Mouse (Mus musculus): ENCODE measurements around the gene Kctd21.

The Kctd21 gene

GRCm38 (mm10) chr7:97324342-97324741 lies 7.8 kb upstream of the Kctd21 start:
- DNase-seq: no peak

DNA sequence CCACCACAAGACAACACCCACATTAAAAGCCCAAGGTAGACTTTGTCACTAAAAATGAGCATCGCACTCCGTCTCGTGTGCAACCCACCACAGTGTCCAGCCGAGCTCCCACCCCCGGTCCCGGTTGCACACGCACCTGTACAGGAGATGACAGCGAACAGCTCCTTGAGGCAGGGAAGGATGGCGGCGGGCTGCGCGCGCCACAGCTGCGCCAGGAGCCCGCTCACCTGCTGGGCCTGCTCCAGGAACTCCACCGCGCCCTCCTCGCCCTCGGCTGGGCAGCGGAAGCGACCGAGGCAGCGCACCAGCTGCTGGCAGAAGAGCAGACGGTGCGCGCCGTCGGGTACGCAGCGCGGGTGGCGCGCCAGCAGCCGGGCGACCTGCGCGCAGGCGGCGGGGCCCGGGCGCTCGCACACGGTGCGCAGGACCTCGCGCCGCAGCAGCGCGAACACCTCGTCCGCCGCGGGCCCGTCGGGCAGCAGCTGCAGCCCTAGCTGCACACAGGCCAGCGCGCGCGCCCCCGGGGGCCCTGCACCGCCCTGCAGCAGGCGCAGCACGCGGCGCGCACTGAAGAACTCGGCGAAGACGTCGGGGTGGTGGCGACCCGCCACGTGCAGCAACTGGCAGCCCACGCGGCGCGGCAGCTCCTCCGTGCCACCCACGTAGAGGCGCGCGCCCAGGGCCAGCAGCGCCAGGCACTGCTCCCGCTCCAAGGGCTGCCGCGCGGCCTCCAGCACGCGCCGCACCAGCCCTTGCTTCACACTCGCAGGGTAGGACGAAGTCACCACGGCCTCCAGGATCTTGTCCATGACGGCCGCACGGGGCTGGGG lies 6.8 kb upstream of the Kctd21 start:
- peak; percentile 67 for DNase-seq

DNA sequence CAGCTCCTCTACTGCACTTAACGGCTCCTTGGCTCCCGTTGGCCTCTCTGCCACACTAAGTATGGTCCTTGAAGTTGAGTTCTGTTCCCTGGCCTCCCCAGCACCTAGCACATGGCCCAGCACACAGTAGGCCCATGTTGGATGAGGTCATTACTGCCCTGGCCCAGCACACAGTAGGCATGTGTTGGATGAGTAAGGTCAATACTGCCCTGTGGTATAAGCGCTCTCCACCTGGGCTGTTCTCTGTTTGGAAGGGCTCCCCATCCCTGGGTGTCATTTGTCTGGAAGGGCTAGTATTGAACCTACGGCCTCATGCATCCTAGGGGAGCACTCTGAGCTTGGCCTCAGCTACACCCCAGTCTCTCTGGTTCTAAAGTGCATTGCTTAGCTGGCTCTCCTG lies 4.8 kb upstream of the Kctd21 start:
- no peak for DNase-seq

DNA sequence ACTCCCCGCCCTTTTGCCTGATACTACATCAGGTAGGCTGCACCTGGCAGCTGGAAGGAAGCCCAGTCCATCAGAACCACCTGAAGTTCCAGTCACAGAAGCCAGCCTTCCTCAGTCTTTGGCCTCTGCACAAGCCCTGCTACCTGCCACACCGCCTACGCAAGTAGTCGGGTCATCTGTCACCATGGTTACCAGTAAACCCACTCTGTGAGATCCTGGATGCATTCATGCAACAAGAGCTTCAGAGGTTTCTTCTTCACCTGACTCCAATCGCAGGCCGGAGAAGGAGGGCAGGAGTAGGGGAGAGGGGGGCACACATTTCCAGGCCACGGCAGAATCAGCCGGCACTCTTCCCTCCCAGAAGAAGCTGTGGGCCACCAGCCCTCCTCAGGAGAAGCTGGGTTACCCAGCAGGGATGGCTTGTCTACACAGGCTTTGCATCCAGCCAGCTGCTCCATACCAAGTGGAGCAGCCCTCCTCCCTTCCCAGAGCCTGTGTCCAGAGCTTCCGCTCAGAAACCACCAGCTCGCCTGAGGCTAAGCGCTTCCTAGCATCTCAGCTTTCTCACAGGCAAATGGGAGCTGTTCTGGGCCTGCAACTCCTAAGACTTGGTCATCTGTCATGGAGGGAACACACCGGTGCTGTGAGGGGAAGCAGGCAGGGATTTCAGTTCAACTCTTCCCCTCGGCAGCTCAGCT lies 3.1 kb upstream of the Kctd21 start:
- DNase-seq: peak; percentile 25

GRCm38 (mm10) chr7:97329676-97330075 lies 2.5 kb upstream of the Kctd21 start:
- no peak for DNase-seq

DNA sequence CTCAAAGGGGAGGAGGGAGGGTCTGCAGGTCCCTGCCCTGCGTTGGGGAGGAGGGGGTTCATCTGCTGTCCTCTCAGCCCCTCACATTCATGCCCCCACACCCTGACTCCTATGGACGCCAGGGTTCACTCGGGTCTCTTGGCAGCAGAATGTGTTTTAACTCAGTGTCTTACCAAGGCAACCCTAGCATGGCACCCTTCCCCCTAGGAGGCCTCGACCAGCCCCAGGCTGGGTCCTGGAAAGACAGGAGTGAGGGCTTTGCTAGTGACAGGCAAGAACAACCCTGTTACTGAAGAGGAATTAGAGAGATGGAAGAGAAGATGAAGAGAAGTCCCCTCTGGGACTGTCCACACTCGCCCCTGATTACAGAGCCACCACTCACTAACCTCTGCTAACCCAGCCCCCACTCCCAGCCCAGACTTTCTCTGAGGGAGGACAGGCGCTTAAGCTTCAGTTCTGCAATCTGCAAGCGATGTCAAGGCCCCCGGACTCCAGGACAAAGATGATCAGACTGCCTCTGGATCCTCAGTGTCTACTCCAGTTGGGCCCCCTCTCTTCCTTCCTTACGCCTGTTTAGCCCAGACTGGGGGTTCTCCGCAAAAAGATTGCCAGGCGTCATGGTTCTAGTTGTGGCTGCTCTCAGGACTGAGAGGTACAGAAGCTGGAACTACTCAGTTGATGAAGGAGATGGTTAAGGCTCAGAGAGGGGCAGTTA lies 1.0 kb upstream of the Kctd21 start:
- DNase-seq: no peak

- no peak for DNase-seq
These were observed 527 bp downstream of the Kctd21 start for GRCm38 (mm10) chr7:97332667-97333041.

GRCm38 (mm10) chr7:97333113-97333898 lies 1.2 kb downstream of the Kctd21 start:
- no peak for DNase-seq

GRCm38 (mm10) chr7:97334406-97334805 lies 2.3 kb downstream of the Kctd21 start:
- no peak for DNase-seq

GRCm38 (mm10) chr7:97336678-97337077 lies 4.6 kb downstream of the Kctd21 start:
- DNase-seq: no peak

GRCm38 (mm10) chr7:97338593-97338992 lies 6.5 kb downstream of the Kctd21 start:
- no peak for DNase-seq

- no peak for DNase-seq
These were observed 7.5 kb downstream of the Kctd21 start for GRCm38 (mm10) chr7:97339623-97340022.

DNA sequence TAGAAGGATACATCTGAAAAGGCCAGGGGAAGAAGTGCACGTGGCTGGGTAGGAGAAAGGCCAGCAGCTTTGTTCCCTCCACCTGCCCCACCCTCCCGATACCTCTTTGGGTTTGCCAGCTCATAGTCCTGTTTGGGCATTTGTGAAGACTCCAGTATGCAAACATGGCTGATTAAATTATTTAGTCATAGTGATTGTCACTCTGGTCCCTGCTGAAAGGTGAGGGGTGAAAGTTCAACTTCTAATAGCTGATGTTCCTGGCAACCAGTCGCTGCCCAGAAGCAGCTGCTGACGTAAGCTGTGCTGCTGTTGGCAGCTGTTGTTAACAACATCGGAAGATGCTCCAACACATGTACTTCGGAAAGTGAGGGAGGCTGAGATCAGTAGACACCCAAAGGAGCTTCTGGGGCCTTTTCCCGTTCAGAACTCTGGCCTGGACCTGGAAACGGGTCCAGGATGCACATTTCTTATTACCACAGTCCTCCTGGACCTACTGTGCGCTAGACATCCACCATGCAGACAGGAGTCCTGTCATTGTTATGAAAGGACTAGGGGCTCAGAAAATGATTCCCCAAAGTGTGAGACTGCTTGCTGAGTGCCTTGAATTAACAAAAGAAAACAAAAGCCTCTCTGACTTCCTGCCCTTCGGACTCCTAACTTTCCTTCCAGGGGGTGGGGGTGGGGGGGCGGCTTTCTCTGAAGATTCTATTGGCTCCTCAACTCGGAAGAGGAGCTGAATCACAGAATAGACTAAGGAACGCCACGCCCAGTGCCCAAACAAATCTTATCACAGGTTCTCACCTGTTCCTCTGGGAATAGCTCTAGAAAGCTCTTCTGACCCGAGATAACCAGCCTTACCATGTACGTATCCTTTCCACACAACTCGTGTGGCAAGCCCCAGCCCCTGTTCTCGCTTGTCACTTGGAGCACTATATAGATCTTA lies 9.1 kb downstream of the Kctd21 start:
- DNase-seq: no peak

DNA sequence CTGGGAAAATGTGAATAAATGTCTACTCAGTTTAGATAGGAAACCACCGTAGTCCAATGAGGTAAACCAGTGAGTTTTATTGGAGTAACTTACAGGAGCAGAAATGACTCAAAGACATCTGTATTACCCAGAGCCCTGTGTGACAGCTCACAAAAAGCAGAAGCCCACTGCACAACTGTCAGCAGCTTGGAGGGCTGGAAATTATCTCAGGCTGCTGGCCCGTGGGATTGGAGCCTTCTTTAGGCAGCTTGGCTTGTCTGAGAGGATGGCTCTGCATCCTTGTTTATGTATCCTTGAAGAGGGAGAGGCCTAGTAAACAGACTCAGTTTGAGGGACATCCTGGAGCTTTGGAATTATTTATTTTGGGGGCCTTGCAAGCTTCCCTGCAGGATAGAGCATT lies 10.8 kb downstream of the Kctd21 start:
- no peak for DNase-seq

- no peak for DNase-seq
These were observed 12.5 kb downstream of the Kctd21 start for GRCm38 (mm10) chr7:97344655-97345054.

GRCm38 (mm10) chr7:97345229-97345871 lies 13.2 kb downstream of the Kctd21 start:
- DNase-seq: peak; percentile 91

- DNase-seq: no peak
These were observed 14.1 kb downstream of the Kctd21 start for GRCm38 (mm10) chr7:97346111-97346821.

- DNase-seq: no peak
These were observed 14.7 kb downstream of the Kctd21 start for GRCm38 (mm10) chr7:97346822-97347166.

DNA sequence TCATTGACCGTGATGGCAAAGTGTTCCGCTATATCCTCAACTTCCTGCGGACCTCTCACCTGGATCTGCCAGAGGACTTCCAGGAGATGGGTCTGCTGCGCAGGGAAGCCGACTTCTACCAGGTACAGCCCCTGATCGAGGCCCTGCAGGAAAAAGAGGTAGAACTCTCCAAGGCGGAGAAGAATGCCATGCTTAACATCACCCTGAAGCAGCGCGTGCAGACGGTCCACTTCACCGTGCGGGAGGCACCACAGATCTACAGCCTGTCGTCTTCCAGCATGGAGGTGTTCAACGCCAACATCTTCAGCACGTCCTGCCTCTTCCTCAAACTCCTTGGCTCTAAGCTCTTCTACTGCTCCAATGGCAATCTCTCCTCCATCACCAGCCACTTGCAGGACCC lies 15.3 kb downstream of the Kctd21 start:
- no peak for DNase-seq

GRCm38 (mm10) chr7:97348318-97348717 lies 16.2 kb downstream of the Kctd21 start:
- no peak for DNase-seq

GRCm38 (mm10) chr7:97348836-97349235 lies 16.7 kb downstream of the Kctd21 start:
- no peak for DNase-seq

All from right cerebral cortex, adult 18-20 months (tissue).